Mouse (Mus musculus) CH12.LX (cell line): ENCODE data around the gene Sypl. TPM values are rescaled to one million over a fixed set of nuclear protein-coding genes. Genes with fewer than 3 reads are reported as not detected.

Source experiments
- DNase-seq: peaks from one replicate; pipeline ENCODE4 v3.0.0-alpha.2; 2013; ENCODE audit errors: extremely low read depth
- H3K27ac ChIP-seq: 2 replicates; pipeline ENCODE4 v1.5.1; 2012; ENCODE audit warnings: low read depth, mild to moderate bottlenecking, control low read depth, moderate library complexity; ENCODE audit not compliant: insufficient read depth
- H3K27me3 ChIP-seq: replicated peaks from 2 replicates; pipeline ENCODE3; 2012; ENCODE audit warnings: inconsistent platforms
- H3K36me3 ChIP-seq, 2 experiments: replicated peaks in 1 of 2; 2 replicates each; pipeline versions ENCODE3 to v1.6.1; 2012; ENCODE audit warnings: inconsistent platforms in 1 of 2, low read length in 1 of 2, mild to moderate bottlenecking in 1 of 2, mixed read lengths in 1 of 2, moderate library complexity in 1 of 2; ENCODE audit not compliant: control insufficient read depth in 1 of 2, insufficient read depth in 1 of 2
- H3K4me1 ChIP-seq, 2 experiments: 2 replicates each; pipeline ENCODE4 v1.6.1; 2012; ENCODE audit warnings: inconsistent platforms in 1 of 2, moderate library complexity in 1 of 2; ENCODE audit not compliant: insufficient read depth in 2 of 2, control insufficient read depth in 1 of 2
- H3K4me2 ChIP-seq: 2 replicates; pipeline ENCODE4 v1.6.1; 2012; ENCODE audit warnings: low read depth, mild to moderate bottlenecking, control low read depth; ENCODE audit not compliant: poor library complexity, insufficient read depth, severe bottlenecking
- H3K4me3 ChIP-seq, 3 experiments: fragments of 150-350 bp in 1 of 3; sonication (generic) in 1 of 3; replicated peaks in 1 of 3; 2 replicates each; pipeline versions ENCODE3 to v1.5.1; 2011 to 2012; ENCODE audit warnings: low read depth in 2 of 3, low read length in 2 of 3, mild to moderate bottlenecking in 2 of 3, moderate library complexity in 2 of 3, control low read depth in 1 of 3, improper control_type of control experiment in 1 of 3, inconsistent platforms in 1 of 3, mixed read lengths in 1 of 3; ENCODE audit not compliant: poor library complexity in 1 of 3
- H3K79me2 ChIP-seq: replicated peaks from 2 replicates; pipeline ENCODE4 v1.6.1; 2012; ENCODE audit warnings: mild to moderate bottlenecking, moderate library complexity; ENCODE audit not compliant: control insufficient read depth, poor library complexity, insufficient read depth, severe bottlenecking; ENCODE audit errors: extremely low read depth
- H3K9ac ChIP-seq: 2 replicates; pipeline ENCODE4 v1.6.1; 2012; ENCODE audit warnings: low read depth, mild to moderate bottlenecking, control low read depth, moderate library complexity; ENCODE audit not compliant: insufficient read depth
- H3K9me3 ChIP-seq: replicated peaks from 2 replicates; pipeline ENCODE3; 2012; ENCODE audit warnings: low read length, inconsistent platforms, mixed read lengths
- BHLHE40 ChIP-seq: IDR thresholded peaks from 2 replicates; pipeline ENCODE4 v1.6.1; 2011; ENCODE audit warnings: mild to moderate bottlenecking, low read depth, low read length, improper control_type of control experiment
- HCFC1 ChIP-seq: IDR thresholded peaks from 2 replicates; pipeline ENCODE4 v1.6.1; 2012; ENCODE audit warnings: low read depth, mild to moderate bottlenecking, inconsistent platforms, low read length, improper control_type of control experiment
- JUND ChIP-seq: conservative IDR thresholded peaks from 2 replicates; pipeline ENCODE4 v1.6.1; 2011; ENCODE audit warnings: low read depth, low read length, improper control_type of control experiment
- KAT2A ChIP-seq: IDR thresholded peaks from 2 replicates; pipeline ENCODE4 v1.6.1; 2012; ENCODE audit warnings: low read length, improper control_type of control experiment, inconsistent platforms; ENCODE audit not compliant: insufficient replicate concordance
- MAFK ChIP-seq: IDR thresholded peaks from 2 replicates; pipeline ENCODE4 v1.6.1; 2011; ENCODE audit warnings: low read length, improper control_type of control experiment; ENCODE audit not compliant: insufficient replicate concordance
- MAZ ChIP-seq: IDR thresholded peaks from 2 replicates; pipeline ENCODE4 v1.6.1; 2012; ENCODE audit warnings: low read depth, mild to moderate bottlenecking, inconsistent platforms, low read length, improper control_type of control experiment, moderate library complexity
- NRF1 ChIP-seq: IDR thresholded peaks from 2 replicates; pipeline ENCODE4 v1.6.1; 2014; ENCODE audit warnings: low read depth, mild to moderate bottlenecking, inconsistent platforms, low read length, improper control_type of control experiment, moderate library complexity
- POLR2AphosphoS2 ChIP-seq: IDR thresholded peaks from 2 replicates; pipeline ENCODE4 v1.6.1; 2011; ENCODE audit warnings: low read depth, low read length, improper control_type of control experiment
- RCOR1 ChIP-seq: conservative IDR thresholded peaks from 2 replicates; pipeline ENCODE4 v1.6.1; 2012; ENCODE audit warnings: low read depth, mild to moderate bottlenecking, inconsistent platforms, low read length, improper control_type of control experiment
- TCF12 ChIP-seq: IDR thresholded peaks from 2 replicates; pipeline ENCODE4 v1.6.1; 2014; ENCODE audit warnings: low read depth, mild to moderate bottlenecking, inconsistent platforms, low read length, improper control_type of control experiment
- UBTF ChIP-seq: IDR thresholded peaks from 2 replicates; pipeline ENCODE4 v1.6.1; 2012; ENCODE audit warnings: low read depth, mild to moderate bottlenecking, inconsistent platforms, low read length, improper control_type of control experiment, moderate library complexity
- USF1 ChIP-seq: IDR thresholded peaks from 2 replicates; pipeline ENCODE4 v1.6.1; 2014; ENCODE audit warnings: low read depth, mild to moderate bottlenecking, inconsistent platforms, low read length, improper control_type of control experiment
- ZMIZ1 ChIP-seq: IDR thresholded peaks from 2 replicates; pipeline ENCODE4 v1.6.1; 2012; ENCODE audit warnings: low read depth, mild to moderate bottlenecking, inconsistent platforms, low read length, improper control_type of control experiment
- ZNF384 ChIP-seq: IDR thresholded peaks from 2 replicates; pipeline ENCODE4 v1.6.1; 2012; ENCODE audit warnings: low read depth, low read length, improper control_type of control experiment, inconsistent platforms
- dilution Hi-C: fragments of 300-500 bp; cut with MboI; formaldehyde crosslinking; loops from 2 replicates; pipeline ENCODE4 v1.14.3; 2020; ENCODE audit warnings: low sequenced_read_pairs; ENCODE audit not compliant: extremely low pct_unique_long_range_greater_than_20kb, extremely low pct_ligation_motif_present
- in situ Hi-C: fragments of 300-500 bp; cut with MboI; formaldehyde crosslinking; loops from 3 replicates; pipeline ENCODE4 v1.14.3; 2019; ENCODE audit warnings: low sequenced_read_pairs, low pct_ligation_motif_present, low pct_unique_long_range_greater_than_20kb, mixed read lengths
- polyA plus RNA-seq: library from polyadenylated mRNA; unstranded; fragments of >175 nt; gene quantifications from 2 replicates; pipeline ENCODE4 v1.2.1, GENCODE M21; 2012; ENCODE audit warnings: low read depth; ENCODE audit not compliant: insufficient read length
- total RNA-seq, 2 experiments: library from RNA; depleted of rRNA; stranded (reverse); fragments of 300-350 nt in 1 of 2; fragments of >200 nt in 1 of 2; gene quantifications; 2 replicates each; pipeline ENCODE4 v1.2.3; 2012 to 2014

Sypl gene
- total and polyA plus RNA-seq, 3 experiments: 7.5 to 33.4 (median 25.8) TPM

DNA sequence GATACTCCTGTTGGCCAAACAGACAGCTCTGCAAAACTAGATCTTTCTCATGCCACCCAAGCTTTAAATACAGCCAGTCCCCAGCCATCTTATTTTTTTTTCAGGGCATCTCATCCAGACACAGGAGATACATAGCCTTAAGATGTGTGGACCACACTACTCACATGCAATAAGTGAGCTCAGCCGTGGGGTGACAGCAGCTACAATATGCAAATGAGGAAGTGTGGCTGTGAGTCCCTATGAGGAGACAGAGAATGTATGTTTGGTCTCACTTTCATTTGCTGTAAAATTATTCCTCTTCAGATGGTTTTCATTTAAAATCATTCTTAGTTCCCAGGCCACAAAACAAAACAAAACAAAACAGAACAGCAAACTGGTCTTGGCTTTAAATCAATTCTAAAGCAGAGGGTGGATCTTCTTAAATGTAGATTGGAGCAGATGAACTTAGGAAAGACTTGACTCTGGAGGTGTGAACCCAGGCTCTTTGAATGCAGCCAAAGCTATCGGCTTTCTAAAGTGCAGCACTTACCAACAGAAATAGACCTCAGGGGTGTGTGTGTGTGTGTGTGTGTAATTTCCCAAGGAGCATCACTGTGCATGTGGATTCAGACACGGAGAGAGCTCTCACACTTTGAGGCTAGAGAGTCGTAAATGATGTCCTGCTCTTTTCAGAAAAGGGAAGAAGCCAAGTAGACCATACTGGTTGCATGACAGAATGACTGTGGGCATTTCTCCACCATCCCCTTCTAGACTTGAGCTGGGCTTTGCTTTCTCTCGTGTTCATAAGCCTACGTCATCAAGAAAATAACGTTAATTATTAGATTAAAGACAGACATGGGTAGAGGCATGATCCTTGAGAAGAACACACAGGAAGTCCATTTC, 63.4 kb downstream of the Sypl start:
- dilution Hi-C loops: no loop called here
- peak; percentile 52 for DNase-seq
- H3K4me1 ChIP-seq: peaks cover 0 to 31% of the 10 kb centered on the region in 2 experiments; a peak in 2 of 4 replicates
- no peaks in the 10 kb centered on the region for H3K9me3 ChIP-seq
- TF ChIP-seq POLR2AphosphoS2 (no peak), BHLHE40 (peak; percentile 42; the same call in 1 of the 2 replicates)
- peak overlapping the region; percentile 13 for H3K4me2 ChIP-seq
- H3K4me3 ChIP-seq: no peak overlapping the region
- in situ Hi-C loops: no loop called here
- H3K27ac ChIP-seq: no peak overlapping the region
- H3K27me3 ChIP-seq: no peaks in the 10 kb centered on the region
- H3K79me2 ChIP-seq: no peaks in the 10 kb centered on the region
- no peak overlapping the region for H3K9ac ChIP-seq
- no peaks in the 10 kb centered on the region for H3K36me3 ChIP-seq

DNA sequence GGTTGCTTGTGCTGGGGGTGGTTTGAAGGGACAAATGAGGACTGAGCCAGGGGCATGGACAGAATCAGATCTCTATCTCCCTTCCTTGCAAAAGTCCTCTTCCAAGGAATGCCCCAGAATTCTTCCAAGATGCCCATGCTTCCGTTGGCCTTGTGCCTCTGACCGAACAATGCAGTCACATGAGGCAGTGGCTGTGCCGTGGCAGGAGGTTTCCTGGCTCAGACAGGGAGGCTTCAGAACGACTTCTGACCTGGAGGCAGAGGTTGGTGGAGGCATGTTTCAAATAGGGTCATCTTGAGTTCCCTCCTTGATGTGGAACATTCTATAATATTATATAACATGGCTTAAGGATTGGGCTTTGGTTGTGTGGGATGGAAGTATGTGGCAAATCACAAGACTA, 64.9 kb downstream of the Sypl start:
- no peak overlapping the region for H3K4me2 ChIP-seq
- no peaks in the 10 kb centered on the region for H3K79me2 ChIP-seq
- no peaks in the 10 kb centered on the region for H3K27me3 ChIP-seq
- H3K9ac ChIP-seq: no peak overlapping the region
- DNase-seq: no peak
- TF ChIP-seq HCFC1: no peak
- TF ChIP-seq ZMIZ1: no peak
- TF ChIP-seq USF1: no peak
- no peak for TF ChIP-seq UBTF
- TF ChIP-seq RCOR1: no peak
- TF ChIP-seq POLR2AphosphoS2: no peak
- no peak for TF ChIP-seq TCF12
- TF ChIP-seq KAT2A: no peak
- no peak for TF ChIP-seq ZNF384
- H3K9me3 ChIP-seq: no peaks in the 10 kb centered on the region
- no peaks in the 10 kb centered on the region for H3K36me3 ChIP-seq
- H3K4me1 ChIP-seq: peaks cover 0 to 31% of the 10 kb centered on the region in 2 experiments; a peak in 2 of 4 replicates
- dilution Hi-C loops (no loop called here), in situ Hi-C loops (no loop called here)
- no peak overlapping the region for H3K4me3 ChIP-seq
- no peak overlapping the region for H3K27ac ChIP-seq

DNA sequence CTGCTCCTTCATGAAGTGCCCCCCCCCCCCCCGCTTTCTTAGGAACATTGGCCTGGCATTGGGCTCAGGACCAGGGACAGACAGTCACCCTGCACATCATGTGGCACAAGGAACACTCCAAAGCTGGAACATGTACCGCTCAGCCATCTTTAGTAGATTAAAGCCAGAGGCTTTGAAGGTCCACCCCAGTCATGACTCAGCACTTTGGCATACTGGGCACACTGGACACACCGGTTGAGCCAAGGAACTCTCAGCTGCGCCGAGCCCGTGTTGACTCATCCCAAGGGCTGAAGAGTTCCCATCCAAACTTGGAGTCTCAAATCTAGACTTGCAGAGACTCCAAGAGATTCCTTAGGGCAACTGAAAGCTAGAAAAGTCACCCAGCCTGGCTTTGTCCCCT, 66.3 kb downstream of the Sypl start:
- DNase-seq: no peak
- dilution Hi-C loops: no loop called here
- TF ChIP-seq ZNF384 (no peak), MAZ (no peak), JUND (no peak), NRF1 (no peak), MAFK (peak; percentile 28; the same call in 1 of the 2 replicates)
- TF ChIP-seq, all 38 proteins: peak for 1
- Histone ChIP-seq H3K4me3 (no peak overlapping the region), H3K4me2 (no peak overlapping the region), H3K36me3 (no peaks in the 10 kb centered on the region), H3K9ac (no peak overlapping the region), H3K9me3 (no peaks in the 10 kb centered on the region), H3K4me1 (peaks cover 0 to 25% of the 10 kb centered on the region in 2 experiments; a peak in 2 of 4 replicates), H3K27ac (no peak overlapping the region), H3K27me3 (no peaks in the 10 kb centered on the region), H3K79me2 (no peaks in the 10 kb centered on the region)
- in situ Hi-C loops: loop anchor here (10.0 kb wide), 1 partner anchor 245 kb away; no protein-coding TSS in a partner anchor
